Mouse (Mus musculus) hindbrain, embryonic 11.5 days (tissue): ENCODE data around the gene Hist1h4h. TPM values are rescaled to one million over a fixed set of nuclear protein-coding genes. Genes with fewer than 3 reads are reported as not detected.
"Not testable (repeated sequence)": the region's sequence is repeated elsewhere in the genome, so short reads cannot be mapped to it uniquely, and the experiment has no call there.

Source experiments
- ATAC-seq: fragments of 200-750 bp; cut with Nextera tagmentation; 2 replicates; pipeline ENCODE4 v1.8.0; 2017; ENCODE audit warnings: mild to moderate bottlenecking, moderate TSS enrichment, moderate library complexity; ENCODE audit not compliant: low FRiP score
- DNase-seq: peaks from one replicate; pipeline ENCODE4 v3.0.0-alpha.2; 2015; ENCODE audit warnings: low spot score
- H3K27ac ChIP-seq: fragments of 300-500 bp; sonication (generic); 2 replicates; pipeline ENCODE4 v1.5.1; 2014; ENCODE audit warnings: mild to moderate bottlenecking, low read depth, low read length
- H3K27me3 ChIP-seq: fragments of 300-500 bp; sonication (generic); 2 replicates; pipeline ENCODE4 v1.6.1; 2014; ENCODE audit warnings: mild to moderate bottlenecking, low read length, moderate library complexity, mixed read lengths; ENCODE audit not compliant: control insufficient read depth, insufficient read depth
- H3K36me3 ChIP-seq: fragments of 300-500 bp; sonication (generic); 2 replicates; pipeline ENCODE4 v1.6.1; 2014; ENCODE audit warnings: mild to moderate bottlenecking, low read length, moderate library complexity, mixed read lengths; ENCODE audit not compliant: control insufficient read depth, insufficient read depth
- H3K4me1 ChIP-seq: fragments of 300-500 bp; sonication (generic); replicated peaks from 2 replicates; pipeline ENCODE4 v1.6.1; 2014; ENCODE audit warnings: low read length, mixed read lengths; ENCODE audit not compliant: control insufficient read depth, insufficient read depth
- H3K4me2 ChIP-seq: fragments of 300-500 bp; sonication (generic); replicated peaks from 2 replicates; pipeline ENCODE4 v1.6.1; 2014; ENCODE audit warnings: mild to moderate bottlenecking, low read depth, low read length
- H3K4me3 ChIP-seq: fragments of 300-500 bp; sonication (generic); 2 replicates; pipeline ENCODE4 v1.5.1; 2014; ENCODE audit warnings: low read depth, low read length
- H3K9ac ChIP-seq: fragments of 300-500 bp; sonication (generic); 2 replicates; pipeline ENCODE4 v1.6.1; 2014; ENCODE audit warnings: low read depth, low read length
- H3K9me3 ChIP-seq: fragments of 300-500 bp; sonication (generic); 2 replicates; pipeline ENCODE4 v1.6.1; 2016; ENCODE audit warnings: low read length; ENCODE audit not compliant: control insufficient read depth
- WGBS: fragments of 180-500 bp; shearing (Covaris S2); extraction: QIAGEN DNeasy Blood & Tissue Kit; methylation state at CpG from one replicate; pipeline ENCODE4 v1.1.7; 2014; 5-methylcytosine and 5-hydroxymethylcytosine counted together
- polyA plus RNA-seq: library from polyadenylated mRNA; unstranded; fragments of >200 nt; fragmentation: Nextera tagmentation; extraction: Ambion mirVana; gene quantifications from 2 replicates; pipeline ENCODE4 v1.2.1, GENCODE M21; 2014

Gene Hist1h4h
- polyA plus RNA-seq, 1 experiment from 2014 or later, result 4.7 TPM

GRCm38 (mm10) chr13:23529005-23529404 lies 1.8 kb upstream of the Hist1h4h start:
- H3K9ac ChIP-seq, result no peak overlapping the region
- 79% methylated on average over 5 of the region's 5 CpGs for WGBS
- no peak overlapping the region for H3K4me3 ChIP-seq

GRCm38 (mm10) chr13:23529480-23530165 lies 1.2 kb upstream of the Hist1h4h start:
- ATAC-seq, result no peak
- 34% methylated on average over 2 of the region's 2 CpGs for WGBS
- peak; percentile 28 for DNase-seq
- H3K9me3 ChIP-seq, result no peaks in the 10 kb centered on the region
- peak overlapping the region; percentile 92; the same call in 1 of the 2 replicates for H3K27ac ChIP-seq
- H3K4me1 ChIP-seq, result peaks cover 6% of the 10 kb centered on the region
- H3K36me3 ChIP-seq, result no peaks in the 10 kb centered on the region
- H3K4me2 ChIP-seq, result peak overlapping the region; percentile 36
- H3K27me3 ChIP-seq, result no peaks in the 10 kb centered on the region
- H3K4me3 ChIP-seq, result peak overlapping the region; percentile 63
- H3K9ac ChIP-seq, result peak overlapping the region; percentile 86

More at GRCm38 (mm10) chr13:23529005-23529404, 1.8 kb upstream of the Hist1h4h start:
- Histone ChIP-seq H3K36me3 (no peaks in the 10 kb centered on the region), H3K27me3 (no peaks in the 10 kb centered on the region), H3K9me3 (no peaks in the 10 kb centered on the region), H3K4me2 (0 out of 2 replicates have a peak overlapping the region, but pooled peaks have one; percentile 6), H3K27ac (no peak overlapping the region), H3K4me1 (peaks cover 4% of the 10 kb centered on the region)
- peak; percentile 33 for DNase-seq
- ATAC-seq, result no peak

DNA sequence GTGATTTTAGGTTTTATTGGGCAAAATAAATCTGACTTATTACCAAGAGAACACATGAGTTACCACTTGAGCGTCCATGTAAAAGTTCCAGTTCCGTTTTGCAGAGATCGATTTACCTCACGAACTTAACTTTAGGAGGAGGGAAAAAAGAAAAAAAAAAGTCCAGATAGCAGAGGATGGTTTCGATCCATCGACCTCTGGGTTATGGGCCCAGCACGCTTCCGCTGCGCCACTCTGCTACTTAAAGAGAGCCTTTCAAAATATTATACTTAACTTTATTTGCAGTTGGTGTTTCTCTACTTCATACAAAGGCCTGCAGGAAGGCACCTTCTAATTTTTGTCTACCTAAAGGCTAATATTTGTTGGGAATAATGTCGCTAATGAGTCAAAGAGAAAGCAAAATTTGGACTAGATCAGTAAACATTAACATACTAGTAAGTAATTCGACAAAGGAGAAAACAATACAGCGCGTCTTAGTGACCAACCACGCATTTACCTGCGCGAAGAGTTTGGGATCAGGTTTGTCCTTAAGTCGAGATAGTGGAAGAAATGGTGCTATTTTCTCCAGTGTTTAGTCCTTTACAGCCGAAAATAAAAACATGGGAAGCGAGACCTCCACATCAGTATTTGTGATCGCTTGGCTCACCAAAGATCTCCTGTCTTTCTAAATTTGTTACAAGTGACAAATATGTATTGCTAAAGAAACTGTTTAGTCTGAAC lies 509 bp upstream of the Hist1h4h start:
- peak overlapping the region; percentile 63 for H3K4me3 ChIP-seq
- peak; percentile 72 for DNase-seq
- H3K36me3 ChIP-seq, result no peaks in the 10 kb centered on the region
- H3K9me3 ChIP-seq, result no peaks in the 10 kb centered on the region
- no peak for ATAC-seq
- peak overlapping the region; percentile 86 for H3K9ac ChIP-seq
- H3K27ac ChIP-seq, result peak overlapping the region; percentile 92
- peaks cover 6% of the 10 kb centered on the region for H3K4me1 ChIP-seq
- under 1% methylated on average over 20 of the region's 20 CpGs for WGBS
- peak overlapping the region; percentile 36 for H3K4me2 ChIP-seq
- no peaks in the 10 kb centered on the region for H3K27me3 ChIP-seq

GRCm38 (mm10) chr13:23532262-23533075 lies 1.6 kb downstream of the Hist1h4h start:
- H3K27ac ChIP-seq, result peak overlapping the region; percentile 92
- peaks cover 8% of the 10 kb centered on the region for H3K4me1 ChIP-seq
- H3K36me3 ChIP-seq, result no peaks in the 10 kb centered on the region
- ATAC-seq (no peak), DNase-seq (peak; percentile 50)
- peak overlapping the region; percentile 63 for H3K4me3 ChIP-seq
- H3K9ac ChIP-seq, result peak overlapping the region; percentile 60
- H3K4me2 ChIP-seq, result peak overlapping the region; percentile 67
- no peaks in the 10 kb centered on the region for H3K9me3 ChIP-seq
- H3K27me3 ChIP-seq, result no peaks in the 10 kb centered on the region
- WGBS, result 26% methylated on average over 9 of the region's 9 CpGs

GRCm38 (mm10) chr13:23533560-23534367 lies 2.9 kb downstream of the Hist1h4h start, which contains the start of gene Hist1h2af:
Gene Hist1h2af, plus strand, starts transcription at chr13:23533906.
- H3K9me3 ChIP-seq, H3K27me3 ChIP-seq, H3K36me3 ChIP-seq, H3K4me1 ChIP-seq: not testable (repeated sequence)
- ATAC-seq (peak; percentile 53), DNase-seq (peak; percentile 83)
- H3K4me3 ChIP-seq, result peak within 1 kb of the TSS; percentile 63
- peak within 1 kb of the TSS; percentile 67 for H3K4me2 ChIP-seq
- H3K27ac ChIP-seq, result peak within 1 kb of the TSS; percentile 81
- H3K9ac ChIP-seq, result peak within 1 kb of the TSS; percentile 77
- WGBS, result under 1% methylated on average over 22 of the region's 53 CpGs

DNA sequence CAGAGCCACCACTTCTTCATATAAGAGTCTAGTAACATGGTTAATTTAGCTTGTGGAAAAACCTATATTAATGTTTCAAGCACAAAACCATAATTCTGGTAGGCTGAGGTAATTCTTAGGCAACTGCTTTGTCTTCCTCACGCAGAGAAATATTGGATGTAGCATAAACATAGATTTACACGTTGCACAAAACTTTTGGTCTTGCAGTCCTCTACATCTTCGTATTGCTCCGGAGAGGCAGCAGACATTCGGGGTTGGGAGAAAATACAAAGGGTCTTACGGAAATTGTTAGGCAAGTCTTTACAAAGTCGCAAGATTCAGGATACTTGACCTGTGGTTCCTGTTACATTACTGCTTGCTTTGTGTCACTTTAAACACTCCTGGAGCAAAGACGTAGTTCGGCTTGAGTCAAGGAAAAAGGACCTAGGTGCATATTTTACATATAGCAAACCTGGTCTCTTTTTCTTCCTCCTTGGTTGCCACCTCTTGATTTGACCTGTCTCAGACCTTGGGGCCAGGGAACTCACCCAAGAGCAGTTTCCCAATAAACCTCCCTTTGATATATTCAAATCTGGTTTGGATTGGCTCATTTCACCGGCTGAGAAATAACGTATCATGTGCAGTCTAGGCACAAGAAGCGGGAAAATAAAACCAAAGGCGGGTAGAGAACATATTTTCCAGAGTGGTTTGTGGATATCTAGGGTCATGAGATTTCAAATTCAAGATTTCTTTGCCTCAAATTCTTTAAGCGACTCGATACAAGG lies 3.7 kb downstream of the Hist1h4h start:
- Histone ChIP-seq H3K4me1 (peaks cover 8% of the 10 kb centered on the region; the same call in 1 of the 2 replicates), H3K9ac (peak overlapping the region; percentile 77), H3K27me3 (no peaks in the 10 kb centered on the region), H3K27ac (peak overlapping the region; percentile 81), H3K36me3 (no peaks in the 10 kb centered on the region), H3K4me2 (peak overlapping the region; percentile 67), H3K9me3 (no peaks in the 10 kb centered on the region), H3K4me3 (peak overlapping the region; percentile 43)
- ATAC-seq (peak; percentile 3; the same call in 1 of the 2 replicates), DNase-seq (peak; percentile 63)
- under 1% methylated on average over 15 of the region's 15 CpGs for WGBS

GRCm38 (mm10) chr13:23535137-23536075 lies 4.6 kb downstream of the Hist1h4h start, which contains the start of gene Hist1h3g:
Gene Hist1h3g, plus strand, starts transcription at chr13:23535422.
- not testable (repeated sequence) for H3K4me1 ChIP-seq, H3K27me3 ChIP-seq, H3K9me3 ChIP-seq, H3K36me3 ChIP-seq
- H3K4me2 ChIP-seq, result peak within 1 kb of the TSS; percentile 67
- peak within 1 kb of the TSS; percentile 82 for H3K27ac ChIP-seq
- H3K9ac ChIP-seq, result peak within 1 kb of the TSS; percentile 77
- WGBS, result under 1% methylated on average over 51 of the region's 62 CpGs
- peak; percentile 92 for ATAC-seq
- DNase-seq, result peak; percentile 91
- H3K4me3 ChIP-seq, result peak within 1 kb of the TSS; percentile 43
